Mouse (Mus musculus) MEL (cell line): ENCODE data around the gene Ptprn2. TPM values are rescaled to one million over a fixed set of nuclear protein-coding genes. Genes with fewer than 3 reads are reported as not detected.

ENCODE experiments used
- DNase-seq: peaks from one replicate; pipeline ENCODE4 v3.0.0; 2011; ENCODE audit warnings: low read depth, low spot score
- H3K27ac ChIP-seq: 2 replicates; pipeline ENCODE4 v1.5.1; 2012; ENCODE audit warnings: low read depth, mild to moderate bottlenecking, control low read depth, low read length, moderate library complexity; ENCODE audit not compliant: control insufficient read depth
- H3K27me3 ChIP-seq, 2 experiments: fragments of 150-350 bp in 1 of 2; sonication (generic) in 1 of 2; 2 replicates each; pipeline ENCODE4 v1.6.1; 2012; ENCODE audit warnings: low read length in 2 of 2, mild to moderate bottlenecking in 2 of 2, improper control_type of control experiment in 1 of 2, moderate library complexity in 1 of 2; ENCODE audit not compliant: insufficient read depth in 2 of 2, control insufficient read depth in 1 of 2
- H3K36me3 ChIP-seq, 2 experiments: 2 replicates each; pipeline ENCODE4 v1.6.1; 2012 to 2014; ENCODE audit warnings: low read length in 2 of 2, improper control_type of control experiment in 1 of 2, inconsistent platforms in 1 of 2, mild to moderate bottlenecking in 1 of 2; ENCODE audit not compliant: insufficient read depth in 2 of 2, control insufficient read depth in 1 of 2
- H3K4me1 ChIP-seq, 2 experiments: fragments of 150-350 bp in 1 of 2; sonication (generic) in 1 of 2; 2 replicates each; pipeline ENCODE4 v1.6.1; 2012; ENCODE audit warnings: low read length in 2 of 2, improper control_type of control experiment in 1 of 2, mild to moderate bottlenecking in 1 of 2; ENCODE audit not compliant: insufficient read depth in 2 of 2, control insufficient read depth in 1 of 2
- H3K4me3 ChIP-seq, 2 experiments: fragments of 150-350 bp in 1 of 2; sonication (generic) in 1 of 2; 2 replicates each; pipeline ENCODE4 v1.5.1; 2012; ENCODE audit warnings: low read depth in 2 of 2, low read length in 2 of 2, mild to moderate bottlenecking in 2 of 2, moderate library complexity in 2 of 2, control low read depth in 1 of 2, improper control_type of control experiment in 1 of 2; ENCODE audit not compliant: control insufficient read depth in 1 of 2, insufficient read depth in 1 of 2
- H3K79me2 ChIP-seq: 2 replicates; pipeline ENCODE4 v1.6.1; 2012; ENCODE audit warnings: mild to moderate bottlenecking, low read length, moderate library complexity; ENCODE audit not compliant: control insufficient read depth, poor library complexity, insufficient read depth
- H3K9ac ChIP-seq: 2 replicates; pipeline ENCODE4 v1.6.1; 2012; ENCODE audit warnings: low read depth, mild to moderate bottlenecking, control low read depth, low read length, moderate library complexity; ENCODE audit not compliant: control insufficient read depth, poor library complexity, severe bottlenecking
- H3K9me3 ChIP-seq: fragments of 150-350 bp; sonication (generic); replicated peaks from 2 replicates; pipeline ENCODE4 v1.6.1; 2012; ENCODE audit warnings: mild to moderate bottlenecking, low read length, improper control_type of control experiment, moderate library complexity; ENCODE audit not compliant: insufficient read depth
- BHLHE40 ChIP-seq: IDR thresholded peaks from 2 replicates; pipeline ENCODE4 v1.6.1; 2012; ENCODE audit warnings: low read depth, mild to moderate bottlenecking, inconsistent platforms, low read length, improper control_type of control experiment, borderline replicate concordance
- CHD2 ChIP-seq: IDR thresholded peaks from 2 replicates; pipeline ENCODE4 v1.6.1; 2011; ENCODE audit warnings: low read length, improper control_type of control experiment
- ELF1 ChIP-seq: IDR thresholded peaks from 2 replicates; pipeline ENCODE4 v1.6.1; 2014; ENCODE audit warnings: low read depth, mild to moderate bottlenecking, inconsistent platforms, low read length, improper control_type of control experiment, moderate library complexity
- EP300 ChIP-seq, 2 experiments: IDR thresholded peaks; 2 replicates each; pipeline ENCODE4 v1.6.1; 2011; ENCODE audit warnings: improper control_type of control experiment in 2 of 2, low read length in 2 of 2, low read depth in 1 of 2, mild to moderate bottlenecking in 1 of 2
- HCFC1 ChIP-seq: IDR thresholded peaks from 2 replicates; pipeline ENCODE4 v1.6.1; 2012; ENCODE audit warnings: low read depth, mild to moderate bottlenecking, inconsistent platforms, low read length, improper control_type of control experiment, moderate library complexity
- KAT2A ChIP-seq: conservative IDR thresholded peaks from 2 replicates; pipeline ENCODE4 v1.6.1; 2012; ENCODE audit warnings: low read depth, low read length, improper control_type of control experiment, inconsistent platforms
- MAFK ChIP-seq: IDR thresholded peaks from 2 replicates; pipeline ENCODE4 v1.6.1; 2011; ENCODE audit warnings: low read depth, mild to moderate bottlenecking, low read length, improper control_type of control experiment, borderline replicate concordance
- MAX ChIP-seq: IDR thresholded peaks from 2 replicates; pipeline ENCODE4 v1.6.1; 2011; ENCODE audit warnings: low read length, improper control_type of control experiment
- MYB ChIP-seq: IDR thresholded peaks from 2 replicates; pipeline ENCODE4 v1.6.1; 2011; ENCODE audit warnings: mild to moderate bottlenecking, low read depth, low read length, improper control_type of control experiment
- POLR2AphosphoS5 ChIP-seq: IDR thresholded peaks from 2 replicates; pipeline ENCODE4 v1.6.1; 2012; ENCODE audit warnings: low read depth, borderline replicate concordance, mild to moderate bottlenecking, inconsistent platforms, low read length, moderate library complexity, mixed read lengths
- RCOR1 ChIP-seq: IDR thresholded peaks from 2 replicates; pipeline ENCODE4 v1.6.1; 2012; ENCODE audit warnings: low read depth, mild to moderate bottlenecking, inconsistent platforms, low read length, improper control_type of control experiment
- TBP ChIP-seq: IDR thresholded peaks from 2 replicates; pipeline ENCODE4 v1.8.0; 2011; ENCODE audit warnings: low read depth, low read length, improper control_type of control experiment
- ZKSCAN1 ChIP-seq: IDR thresholded peaks from 2 replicates; pipeline ENCODE4 v1.6.1; 2012; ENCODE audit warnings: low read depth, mild to moderate bottlenecking, inconsistent platforms, low read length, improper control_type of control experiment, moderate library complexity
- polyA plus RNA-seq, 2 experiments: library from polyadenylated mRNA; stranded (reverse) in 1 of 2; unstranded in 1 of 2; fragments of >175 nt in 1 of 2; fragments of >200 nt in 1 of 2; gene quantifications; 2 replicates each; pipeline versions ENCODE4 v1.2.1 to v1.2.4; 2012; ENCODE audit warnings: low replicate concordance in 2 of 2, low read depth in 1 of 2; ENCODE audit not compliant: insufficient read length in 2 of 2, insufficient read depth in 1 of 2, missing spikeins in 1 of 2
- total RNA-seq: library from RNA; depleted of rRNA; stranded (reverse); fragments of 300-350 nt; gene quantifications from 2 replicates; pipeline ENCODE4 v1.2.3, GENCODE M21; 2012

The Ptprn2 gene
- total and polyA plus RNA-seq, 3 experiments = not detected

GRCm38 (mm10) chr12:117265211-117265610 lies 779.7 kb downstream of the Ptprn2 start:
- Histone ChIP-seq H3K9me3 (no peaks in the 10 kb centered on the region; the same call in 1 of the 2 replicates), H3K36me3 (no peaks in the 10 kb centered on the region), H3K9ac (no peak overlapping the region), H3K27ac (no peak overlapping the region), H3K27me3 (no peaks in the 10 kb centered on the region), H3K4me1 (no peaks in the 10 kb centered on the region)
- no peak for TF ChIP-seq CHD2
- no peak for TF ChIP-seq EP300 (IDR thresholded peaks at IDR 0.05; ENCODE audit: low read depth in 1 of 2, low read length in 2 of 2)
- TF ChIP-seq, all 39 proteins: peak for 0
- Histone ChIP-seq H3K79me2 (no peaks in the 10 kb centered on the region), H3K4me3 (no peak overlapping the region)
- no peak for DNase-seq

- no peak for DNase-seq
- no peaks in the 10 kb centered on the region for H3K79me2 ChIP-seq
- H3K36me3 ChIP-seq = no peaks in the 10 kb centered on the region
- H3K4me1 ChIP-seq = no peaks in the 10 kb centered on the region
- H3K27ac ChIP-seq = no peak overlapping the region
- H3K4me3 ChIP-seq = no peak overlapping the region
- H3K27me3 ChIP-seq = no peaks in the 10 kb centered on the region
- H3K9ac ChIP-seq = no peak overlapping the region
- TF ChIP-seq HCFC1 (no peak), MYB (no peak), ELF1 (no peak), POLR2AphosphoS5 (no peak), BHLHE40 (no peak), ZKSCAN1 (no peak), MAFK (no peak), TBP (no peak)
- H3K9me3 ChIP-seq = no peaks in the 10 kb centered on the region; the same call in 1 of the 2 replicates
These were observed 783.1 kb downstream of the Ptprn2 start for GRCm38 (mm10) chr12:117268543-117269172.

GRCm38 (mm10) chr12:117269310-117269709 lies 783.8 kb downstream of the Ptprn2 start:
- no peaks in the 10 kb centered on the region; the same call in 1 of the 2 replicates for H3K9me3 ChIP-seq
- no peaks in the 10 kb centered on the region for H3K36me3 ChIP-seq
- TF ChIP-seq RCOR1 (no peak), MAFK (no peak), KAT2A (no peak), MAX (no peak), EP300 (IDR thresholded peaks at IDR 0.05; ENCODE audit: low read depth in 1 of 2, low read length in 2 of 2) (no peak)
- H3K79me2 ChIP-seq = no peaks in the 10 kb centered on the region
- no peaks in the 10 kb centered on the region for H3K4me1 ChIP-seq
- no peak overlapping the region for H3K27ac ChIP-seq
- no peaks in the 10 kb centered on the region for H3K27me3 ChIP-seq
- no peak for DNase-seq
- no peak overlapping the region for H3K4me3 ChIP-seq
- no peak overlapping the region for H3K9ac ChIP-seq
